Mouse (Mus musculus) embryonic facial prominence, embryonic 14.5 days (tissue): ENCODE measurements around the gene Fam107b. TPM values are rescaled to one million over a fixed set of nuclear protein-coding genes. Genes with fewer than 3 reads are reported as not detected.

ENCODE experiments used
- ATAC-seq: fragments of 200-750 bp; cut with Nextera tagmentation; 2 replicates; pipeline ENCODE4 v1.8.0; 2017; ENCODE audit warnings: low read depth, moderate number of reproducible peaks, moderate TSS enrichment
- DNase-seq: peaks from one replicate; pipeline ENCODE4 v3.0.0-alpha.2; 2015; ENCODE audit warnings: low spot score
- H3K27ac ChIP-seq: fragments of 300-500 bp; sonication (generic); replicated peaks from 2 replicates; pipeline ENCODE4 v1.5.1; 2014; ENCODE audit warnings: low read depth, mild to moderate bottlenecking, low read length, moderate library complexity
- H3K27me3 ChIP-seq: fragments of 300-500 bp; sonication (generic); replicated peaks from 2 replicates; pipeline ENCODE4 v1.6.1; 2014; ENCODE audit warnings: low read length; ENCODE audit not compliant: control insufficient read depth, insufficient read depth
- H3K36me3 ChIP-seq: fragments of 300-500 bp; sonication (generic); 2 replicates; pipeline ENCODE4 v1.6.1; 2014; ENCODE audit warnings: low read length, mixed read lengths; ENCODE audit not compliant: control insufficient read depth, insufficient read depth
- H3K4me1 ChIP-seq: fragments of 300-500 bp; sonication (generic); 2 replicates; pipeline ENCODE4 v1.6.1; 2014; ENCODE audit warnings: antibody characterized with exemption, low read length; ENCODE audit not compliant: control insufficient read depth, insufficient read depth
- H3K4me2 ChIP-seq: fragments of 300-500 bp; sonication (generic); 2 replicates; pipeline ENCODE4 v1.6.1; 2014; ENCODE audit warnings: low read depth, mild to moderate bottlenecking, low read length, moderate library complexity, mixed read lengths
- H3K4me3 ChIP-seq: fragments of 300-500 bp; sonication (generic); 2 replicates; pipeline ENCODE4 v1.5.1; 2014; ENCODE audit warnings: low read depth, mild to moderate bottlenecking, low read length
- H3K9ac ChIP-seq: fragments of 300-500 bp; sonication (generic); 2 replicates; pipeline ENCODE4 v1.6.1; 2014; ENCODE audit warnings: low read depth, mild to moderate bottlenecking, low read length, moderate library complexity, mixed read lengths
- H3K9me3 ChIP-seq: fragments of 300-500 bp; sonication (generic); 2 replicates; pipeline ENCODE4 v1.6.1; 2016; ENCODE audit warnings: low read length; ENCODE audit not compliant: control insufficient read depth
- WGBS: fragments of 180-500 bp; shearing (Covaris S2); extraction: QIAGEN DNeasy Blood & Tissue Kit; methylation state at CpG from one replicate; pipeline ENCODE4 v1.1.7; 2014; 5-methylcytosine and 5-hydroxymethylcytosine counted together
- polyA plus RNA-seq: library from polyadenylated mRNA; unstranded; fragments of >200 nt; fragmentation: Nextera tagmentation; extraction: Ambion mirVana; gene quantifications from 2 replicates; pipeline ENCODE4 v1.2.1, GENCODE M21; 2014

Gene Fam107b
- polyA plus RNA-seq, 1 experiment from 2014 or later = 40.4 TPM

DNA sequence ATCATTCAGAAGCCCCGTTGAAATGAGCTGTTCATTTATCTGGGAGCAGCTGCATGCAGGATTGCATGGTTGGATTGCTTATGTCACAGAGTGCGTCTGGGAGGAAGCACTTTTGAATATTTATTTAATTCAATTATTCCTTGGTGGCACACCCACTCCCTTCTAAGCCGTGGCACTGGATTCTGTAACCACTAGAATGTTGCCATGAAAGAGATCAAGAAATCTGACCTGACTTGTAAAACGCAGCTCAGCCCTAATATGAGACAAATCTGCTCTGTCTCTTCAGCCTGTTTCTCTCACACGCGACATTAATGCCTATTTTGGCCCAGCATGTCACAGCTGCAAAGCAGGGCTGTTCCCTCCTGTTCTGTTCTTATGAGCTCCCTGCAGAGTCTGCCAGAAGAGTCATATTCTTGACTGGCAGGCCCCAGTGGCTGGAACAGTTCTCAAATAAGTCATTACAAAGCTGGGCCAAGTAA lies 113.5 kb downstream of the Fam107b start:
- WGBS = 13% methylated on average over 6 of the region's 6 CpGs
- Histone ChIP-seq H3K4me1 (peaks cover 10% of the 10 kb centered on the region; the same call in 1 of the 2 replicates), H3K36me3 (no peaks in the 10 kb centered on the region), H3K27me3 (no peaks in the 10 kb centered on the region), H3K9ac (no peak overlapping the region), H3K4me2 (no peak overlapping the region), H3K9me3 (no peaks in the 10 kb centered on the region), H3K27ac (no peak overlapping the region), H3K4me3 (no peak overlapping the region)
- peak; percentile 89 for DNase-seq
- peak; percentile 86 for ATAC-seq

- WGBS = 31% methylated on average over 4 of the region's 4 CpGs
- Histone ChIP-seq H3K4me3 (no peak overlapping the region), H3K9ac (no peak overlapping the region), H3K27me3 (no peaks in the 10 kb centered on the region), H3K4me1 (no peaks in the 10 kb centered on the region), H3K36me3 (no peaks in the 10 kb centered on the region), H3K27ac (no peak overlapping the region), H3K9me3 (no peaks in the 10 kb centered on the region; the same call in 1 of the 2 replicates), H3K4me2 (no peak overlapping the region)
- DNase-seq = peak; percentile 51
- peak; percentile 60 for ATAC-seq
Measured at GRCm38 (mm10) chr2:3690221-3690620, 119.9 kb downstream of the Fam107b start.

DNA sequence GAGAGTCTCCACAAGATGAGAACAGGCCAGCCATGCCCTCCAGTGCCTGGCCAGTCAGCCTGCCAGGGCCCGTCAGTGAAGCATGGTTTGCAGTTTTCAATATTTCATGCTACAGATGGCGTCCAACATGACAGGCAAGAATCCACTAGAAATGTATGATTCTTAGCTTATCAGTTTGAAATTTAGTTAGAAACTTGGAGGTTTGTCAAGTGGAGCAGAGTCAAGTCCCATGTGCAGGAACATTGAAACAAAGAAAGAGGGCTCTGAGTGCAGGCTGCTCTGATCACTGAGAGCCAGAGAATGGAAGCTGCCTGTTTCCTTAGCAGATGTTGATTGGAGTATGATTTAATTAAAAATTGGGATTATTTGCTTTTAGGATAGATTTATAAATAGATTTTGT lies 122.5 kb downstream of the Fam107b start:
- WGBS = 85% methylated on average over 2 of the region's 2 CpGs
- no peak for ATAC-seq

DNA sequence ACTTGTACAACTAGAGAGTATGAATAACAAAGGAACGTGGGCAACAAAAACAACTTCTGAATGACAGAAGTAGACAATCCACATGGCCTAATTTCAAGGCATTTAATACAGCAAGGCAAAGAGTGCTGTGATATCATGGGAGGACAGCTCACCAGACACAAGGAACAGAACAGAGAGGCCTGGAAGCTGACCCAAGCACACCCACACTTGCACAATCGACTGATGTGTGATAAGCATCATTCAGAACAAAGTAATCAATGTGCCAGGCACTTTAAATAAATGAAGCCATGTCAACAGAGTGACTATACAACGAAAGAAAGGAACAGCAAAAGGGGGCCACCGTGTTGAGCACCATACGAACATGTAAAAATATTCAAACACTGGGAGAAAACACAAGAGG lies 125.6 kb downstream of the Fam107b start:
- no peak for DNase-seq
- H3K9me3 ChIP-seq = no peaks in the 10 kb centered on the region; the same call in 1 of the 2 replicates
- WGBS = 81% methylated on average over 5 of the region's 5 CpGs

More for the DNA sequence above, 122.5 kb downstream of the Fam107b start:
- Histone ChIP-seq H3K9ac (no peak overlapping the region), H3K4me3 (no peak overlapping the region), H3K27me3 (no peaks in the 10 kb centered on the region), H3K4me1 (no peaks in the 10 kb centered on the region), H3K4me2 (no peak overlapping the region), H3K9me3 (no peaks in the 10 kb centered on the region; the same call in 1 of the 2 replicates), H3K36me3 (no peaks in the 10 kb centered on the region), H3K27ac (no peak overlapping the region)
- DNase-seq = no peak

DNA sequence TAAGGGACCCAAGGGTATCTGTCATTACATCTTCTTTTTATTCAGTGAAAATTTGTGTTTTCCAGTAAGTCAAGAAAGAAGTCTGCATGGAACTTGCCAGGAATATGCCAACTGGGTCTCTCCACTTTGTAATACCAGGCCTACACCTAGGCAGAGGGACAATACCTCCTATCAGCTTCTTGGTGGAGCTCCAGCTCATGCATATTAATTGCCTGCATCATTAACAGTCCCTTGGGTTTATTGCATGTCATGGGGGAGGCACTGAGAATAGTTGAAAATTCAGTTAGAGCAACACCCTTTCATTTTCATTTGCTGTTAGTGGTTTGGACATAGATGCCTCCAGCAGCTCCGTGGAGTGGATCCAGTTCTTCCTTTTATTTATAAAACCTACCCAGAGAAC lies 130.1 kb downstream of the Fam107b start:
- ATAC-seq (no peak), DNase-seq (no peak)
- Histone ChIP-seq H3K4me3 (no peak overlapping the region), H3K36me3 (no peaks in the 10 kb centered on the region), H3K9me3 (no peaks in the 10 kb centered on the region), H3K4me2 (no peak overlapping the region), H3K4me1 (0 out of 2 replicates have a peak, but pooled peaks cover 4% of the 10 kb centered on the region), H3K9ac (no peak overlapping the region), H3K27me3 (no peaks in the 10 kb centered on the region), H3K27ac (no peak overlapping the region)
- 54% methylated on average over 1 of the region's 1 CpGs for WGBS

More for the DNA sequence above, 125.6 kb downstream of the Fam107b start:
- H3K27ac ChIP-seq = no peak overlapping the region
- no peak overlapping the region for H3K9ac ChIP-seq
- 0 out of 2 replicates have a peak, but pooled peaks cover 4% of the 10 kb centered on the region for H3K4me1 ChIP-seq
- H3K4me2 ChIP-seq = no peak overlapping the region
- H3K4me3 ChIP-seq = no peak overlapping the region
- H3K27me3 ChIP-seq = no peaks in the 10 kb centered on the region
- ATAC-seq = no peak
- H3K36me3 ChIP-seq = no peaks in the 10 kb centered on the region

GRCm38 (mm10) chr2:3702640-3703190 lies 132.4 kb downstream of the Fam107b start:
- no peak for ATAC-seq
- Histone ChIP-seq H3K27me3 (no peaks in the 10 kb centered on the region), H3K9ac (no peak overlapping the region), H3K4me1 (0 out of 2 replicates have a peak, but pooled peaks cover 4% of the 10 kb centered on the region), H3K4me2 (no peak overlapping the region), H3K4me3 (no peak overlapping the region), H3K27ac (no peak overlapping the region), H3K36me3 (no peaks in the 10 kb centered on the region), H3K9me3 (no peaks in the 10 kb centered on the region)
- DNase-seq = no peak
- 76% methylated on average over 7 of the region's 7 CpGs for WGBS

- Histone ChIP-seq H3K9me3 (no peaks in the 10 kb centered on the region), H3K36me3 (no peaks in the 10 kb centered on the region), H3K4me2 (no peak overlapping the region), H3K27ac (no peak overlapping the region), H3K4me3 (no peak overlapping the region), H3K9ac (no peak overlapping the region), H3K4me1 (0 out of 2 replicates have a peak, but pooled peaks cover 4% of the 10 kb centered on the region), H3K27me3 (no peaks in the 10 kb centered on the region)
- ATAC-seq (no peak), DNase-seq (no peak)
- WGBS = 74% methylated on average over 2 of the region's 2 CpGs
Measured at GRCm38 (mm10) chr2:3703806-3704205, 133.5 kb downstream of the Fam107b start.

DNA sequence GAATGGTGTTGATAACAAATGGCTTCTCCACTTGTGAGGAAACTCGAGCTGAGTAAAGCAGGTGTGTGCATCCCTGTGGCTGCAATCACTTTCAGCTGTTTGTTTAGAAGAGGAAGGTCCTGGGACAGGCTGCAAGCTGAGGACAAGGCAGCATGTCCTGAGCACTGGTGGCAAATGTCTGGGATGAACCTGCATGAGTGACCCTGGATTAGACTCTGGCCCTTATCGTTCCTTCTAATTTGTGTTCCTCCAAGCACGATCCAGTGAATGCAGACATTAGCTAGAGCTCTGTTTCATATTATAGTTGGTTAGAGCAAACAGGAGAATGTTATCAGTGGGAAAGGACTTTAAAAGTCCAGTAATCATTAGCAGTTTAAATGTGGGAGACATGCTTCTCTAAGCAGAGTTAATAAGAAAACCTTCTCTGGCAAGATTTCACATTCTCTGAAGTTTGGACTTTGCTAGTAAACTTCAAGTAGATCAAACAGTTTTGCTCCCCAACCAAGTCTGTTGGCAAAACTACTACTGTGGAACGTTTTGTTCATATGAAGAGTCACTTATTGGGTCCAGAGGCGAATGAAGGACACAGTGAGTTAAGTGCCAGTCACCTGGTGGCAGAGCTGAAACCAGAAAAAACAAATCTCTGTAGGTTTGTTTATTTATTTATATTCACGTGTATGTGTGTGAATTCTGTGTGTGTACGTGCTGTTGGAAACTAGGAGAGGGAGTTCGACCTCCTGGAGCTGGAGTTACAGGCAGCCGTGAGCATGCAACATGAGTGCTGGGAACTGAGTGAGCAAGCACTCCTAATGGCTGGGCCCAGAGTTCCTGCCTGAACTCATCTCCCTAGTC lies 134.2 kb downstream of the Fam107b start:
- no peak overlapping the region for H3K27ac ChIP-seq
- H3K4me1 ChIP-seq = 0 out of 2 replicates have a peak, but pooled peaks cover 4% of the 10 kb centered on the region
- no peak for ATAC-seq
- no peaks in the 10 kb centered on the region for H3K36me3 ChIP-seq
- WGBS = 56% methylated on average over 9 of the region's 9 CpGs
- H3K4me2 ChIP-seq = no peak overlapping the region
- H3K9me3 ChIP-seq = no peaks in the 10 kb centered on the region
- no peak for DNase-seq
- no peaks in the 10 kb centered on the region for H3K27me3 ChIP-seq
- no peak overlapping the region for H3K4me3 ChIP-seq
- H3K9ac ChIP-seq = no peak overlapping the region
